Mouse (Mus musculus) thymus, adult 2 months (tissue): Measurements from ENCODE around the gene Tmem274.

Source experiments
- CTCF ChIP-seq: fragments of 200-500 bp; IDR thresholded peaks from 2 replicates; pipeline ENCODE4 v1.5.1; 2012; ENCODE audit warnings: mild to moderate bottlenecking, control low read depth, low read length, moderate library complexity, borderline replicate concordance; ENCODE audit not compliant: control insufficient read depth, poor library complexity, insufficient read depth; ENCODE audit errors: extremely low read depth
- POLR2A ChIP-seq: fragments of 200-500 bp; IDR thresholded peaks from 2 replicates; pipeline ENCODE4 v1.6.1; 2012; ENCODE audit warnings: mild to moderate bottlenecking, low read length, control low read depth, moderate library complexity; ENCODE audit not compliant: control insufficient read depth, poor library complexity, insufficient read depth; ENCODE audit errors: extremely low read depth

GRCm38 (mm10) chr4:149450636-149451035, 26.5 kb upstream of the Tmem274 start:
- TF ChIP-seq CTCF (no peak), POLR2A (no peak)
